Comparison of ENCODE assay signal across 19 mouse cellular contexts in the genomic region with DNA sequence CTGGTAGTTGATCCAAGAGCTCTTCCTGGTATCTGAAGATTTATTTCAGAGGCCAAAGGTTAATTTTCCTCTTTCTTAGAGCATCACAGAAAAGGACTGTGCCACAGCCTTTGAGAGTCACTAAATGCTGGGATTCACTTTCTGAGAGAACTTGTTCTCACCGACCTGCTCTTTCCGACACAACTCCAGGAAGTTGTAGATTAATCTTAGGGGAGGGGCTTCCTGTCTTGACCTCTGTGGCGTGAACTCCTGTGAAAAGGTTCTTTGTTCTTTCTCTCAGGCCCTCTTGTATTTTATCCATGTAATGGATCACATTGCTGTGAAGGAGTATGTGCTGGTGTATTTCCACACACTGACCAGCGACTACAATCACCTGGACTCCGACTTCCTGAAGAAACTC. TPM values are rescaled to one million over a fixed set of nuclear protein-coding genes. Genes with fewer than 3 reads are reported as not detected.
DNase-seq lines count a peak whose midpoint lies in the region; ATAC-seq and TF ChIP-seq lines count a peak whose summit lies in the region.
"Had no signal": no experiment of that assay in that cellular context is flagged by ENCODE, and none has a peak within 500 bp of the region (broad histone marks: within the 10 kb centered on the region; RNA-seq: fewer than 3 reads in every experiment).

No protein-coding gene starts in this region.

- no peak for DNase-seq in lung, adult 2 months
- DNase-seq in embryonic facial prominence, embryonic 11.5 days (ENCODE audit: low spot score): peak; percentile 44
- DNase-seq in mesoderm, embryonic 11.5 days (ENCODE audit: low read depth, low spot score): peak; percentile 55
- no peak for DNase-seq in cerebellum, postnatal 14 days
- no peak for DNase-seq in right cerebral cortex, postnatal 10 days (ENCODE audit: low spot score in 2 of 2)
- DNase-seq: adrenal gland, postnatal 25 days; cerebellum, adult 8-10 months; gastrocnemius, postnatal 14 days; heart, postnatal 10 days; right cerebral cortex, adult 18-20 months had no signal

- peaks cover 43% of the 10 kb centered on the region for H3K36me3 ChIP-seq in intestine, postnatal 0 days (ENCODE audit: control insufficient read depth, insufficient read depth)
- 0 out of 2 replicates have a peak, but pooled peaks cover 9% of the 10 kb centered on the region for H3K36me3 ChIP-seq in intestine, embryonic 15.5 days
- peaks cover 15% of the 10 kb centered on the region for H3K36me3 ChIP-seq in lung, embryonic 16.5 days (ENCODE audit: control insufficient read depth, insufficient read depth, low read length)
- H3K36me3 ChIP-seq in embryonic facial prominence, embryonic 11.5 days (replicated peaks; ENCODE audit: control insufficient read depth, insufficient read depth, low read depth, low read length): no peaks in the 10 kb centered on the region; the same call in 1 of the 2 replicates

- no peaks in the 10 kb centered on the region for H3K27me3 ChIP-seq in intestine, postnatal 0 days (replicated peaks; ENCODE audit: control insufficient read depth, insufficient read depth, low read length)
- H3K27me3 ChIP-seq in intestine, embryonic 15.5 days (replicated peaks): no peaks in the 10 kb centered on the region
- no peaks in the 10 kb centered on the region for H3K27me3 ChIP-seq in lung, embryonic 16.5 days (ENCODE audit: control insufficient read depth, insufficient read depth, low read depth, low read length)
- H3K27me3 ChIP-seq in embryonic facial prominence, embryonic 11.5 days (ENCODE audit: control insufficient read depth, insufficient read depth, low read length): no peaks in the 10 kb centered on the region
- H3K27me3 ChIP-seq: embryonic facial prominence, embryonic 12.5 days; hindbrain, embryonic 13.5 days; limb, embryonic 15.5 days; midbrain, embryonic 15.5 days; stomach, embryonic 15.5 days had no signal

- TF ChIP-seq POLR2A in lung, adult 2 months (IDR thresholded peaks at IDR 0.05; ENCODE audit: borderline replicate concordance, extremely low read depth, low read depth, low read length): no peak

- H3K4me1 ChIP-seq in intestine, postnatal 0 days (replicated peaks; ENCODE audit: control insufficient read depth, insufficient read depth, low read length): 0 out of 2 replicates have a peak, but pooled peaks cover 4% of the 10 kb centered on the region
- H3K4me1 ChIP-seq in intestine, embryonic 15.5 days (replicated peaks): no peaks in the 10 kb centered on the region
- H3K4me1 ChIP-seq in lung, embryonic 16.5 days (replicated peaks; ENCODE audit: control insufficient read depth, insufficient read depth, low read length): no peaks in the 10 kb centered on the region
- no peaks in the 10 kb centered on the region for H3K4me1 ChIP-seq in lung, adult 2 months (ENCODE audit: control insufficient read depth, insufficient read depth, low read length)
- H3K4me1 ChIP-seq in embryonic facial prominence, embryonic 11.5 days (ENCODE audit: control insufficient read depth, insufficient read depth, low read length): no peaks in the 10 kb centered on the region
- H3K4me1 ChIP-seq: embryonic facial prominence, embryonic 12.5 days; hindbrain, embryonic 13.5 days; limb, embryonic 15.5 days; midbrain, embryonic 15.5 days; stomach, embryonic 15.5 days had no signal

- TF ChIP-seq CTCF in intestine, postnatal 0 days (IDR thresholded peaks at IDR 0.05; ENCODE audit: low read depth): no peak
- no peak for TF ChIP-seq CTCF in lung, adult 2 months (IDR thresholded peaks at IDR 0.05; ENCODE audit: insufficient read depth, low read length)

- H3K9ac ChIP-seq in intestine, postnatal 0 days (ENCODE audit: low read depth, low read length): no peak overlapping the region
- H3K9ac ChIP-seq in intestine, embryonic 15.5 days: no peak overlapping the region
- H3K9ac ChIP-seq in lung, embryonic 16.5 days (ENCODE audit: low read length): no peak overlapping the region
- H3K9ac ChIP-seq in embryonic facial prominence, embryonic 11.5 days (replicated peaks; ENCODE audit: low read length): no peak overlapping the region
- H3K9ac ChIP-seq: embryonic facial prominence, embryonic 12.5 days; hindbrain, embryonic 13.5 days; limb, embryonic 15.5 days; midbrain, embryonic 15.5 days; stomach, embryonic 15.5 days had no signal

- no peak overlapping the region for H3K4me2 ChIP-seq in intestine, postnatal 0 days (replicated peaks; ENCODE audit: low read depth)
- no peak overlapping the region for H3K4me2 ChIP-seq in intestine, embryonic 15.5 days (replicated peaks)
- H3K4me2 ChIP-seq in lung, embryonic 16.5 days (ENCODE audit: low read depth, low read length): no peak overlapping the region
- no peak overlapping the region for H3K4me2 ChIP-seq in embryonic facial prominence, embryonic 11.5 days (ENCODE audit: low read depth, low read length)
- H3K4me2 ChIP-seq: embryonic facial prominence, embryonic 12.5 days; hindbrain, embryonic 13.5 days; limb, embryonic 15.5 days; midbrain, embryonic 15.5 days; stomach, embryonic 15.5 days had no signal

- no peak overlapping the region for H3K4me3 ChIP-seq in intestine, postnatal 0 days (ENCODE audit: low read depth, low read length)
- no peak overlapping the region for H3K4me3 ChIP-seq in intestine, embryonic 15.5 days (replicated peaks)
- no peak overlapping the region for H3K4me3 ChIP-seq in lung, embryonic 16.5 days (ENCODE audit: low read length)
- H3K4me3 ChIP-seq in lung, adult 2 months (replicated peaks; ENCODE audit: extremely low read depth, low read depth, low read length): no peak overlapping the region
- H3K4me3 ChIP-seq in embryonic facial prominence, embryonic 11.5 days (ENCODE audit: low read depth, low read length): no peak overlapping the region
- H3K4me3 ChIP-seq: embryonic facial prominence, embryonic 12.5 days; hindbrain, embryonic 13.5 days; limb, embryonic 15.5 days; midbrain, embryonic 15.5 days; stomach, embryonic 15.5 days had no signal

- no peaks in the 10 kb centered on the region for H3K9me3 ChIP-seq in intestine, postnatal 0 days (ENCODE audit: control insufficient read depth)
- no peaks in the 10 kb centered on the region for H3K9me3 ChIP-seq in intestine, embryonic 15.5 days
- H3K9me3 ChIP-seq in lung, embryonic 16.5 days (ENCODE audit: control insufficient read depth, low read length): no peaks in the 10 kb centered on the region
- H3K9me3 ChIP-seq in embryonic facial prominence, embryonic 11.5 days (replicated peaks; ENCODE audit: control insufficient read depth, low read length): no peaks in the 10 kb centered on the region
- H3K9me3 ChIP-seq: embryonic facial prominence, embryonic 12.5 days; hindbrain, embryonic 13.5 days; limb, embryonic 15.5 days; midbrain, embryonic 15.5 days; stomach, embryonic 15.5 days had no signal

- peak; percentile 24; the same call in 1 of the 2 replicates for ATAC-seq in intestine, postnatal 0 days
- no peak; the same call in 1 of the 2 replicates for ATAC-seq in intestine, embryonic 15.5 days
- ATAC-seq in lung, embryonic 16.5 days (ENCODE audit: low read depth): peak; percentile 43; the same call in 1 of the 2 replicates
- ATAC-seq in embryonic facial prominence, embryonic 11.5 days (replicated peaks; ENCODE audit: insufficient number of reproducible peaks, low FRiP score, low TSS enrichment, low read depth): no peak
- ATAC-seq: intestine, embryonic 16.5 days; midbrain, embryonic 15.5 days had no signal

- no peak overlapping the region for H3K27ac ChIP-seq in intestine, postnatal 0 days (ENCODE audit: low read depth, low read length)
- no peak overlapping the region for H3K27ac ChIP-seq in intestine, embryonic 15.5 days
- no peak overlapping the region for H3K27ac ChIP-seq in lung, embryonic 16.5 days (ENCODE audit: low read length)
- no peak overlapping the region for H3K27ac ChIP-seq in embryonic facial prominence, embryonic 11.5 days (replicated peaks; ENCODE audit: low read depth, low read length)
- H3K27ac ChIP-seq: embryonic facial prominence, embryonic 12.5 days; limb, embryonic 15.5 days; midbrain, embryonic 15.5 days; stomach, embryonic 15.5 days had no signal

- 42% methylated on average over 5 of the region's 5 CpGs for WGBS in intestine, postnatal 0 days
- 45% methylated on average over 5 of the region's 5 CpGs for WGBS in intestine, embryonic 15.5 days
- 27% methylated on average over 5 of the region's 5 CpGs for WGBS in lung, embryonic 16.5 days
- 36% methylated on average over 5 of the region's 5 CpGs for WGBS in lung, adult 2 months
- WGBS in embryonic facial prominence, embryonic 11.5 days: 19% methylated on average over 5 of the region's 5 CpGs

RNA-seq across cellular contexts. Expression of a gene that starts 32.0 kb away (rescaled TPM):
- 10.1 TPM in 2 replicates for polyA plus RNA-seq in intestine, postnatal 0 days (2015; fragmentation: Nextera tagmentation; extraction: Ambion mirVana)
- polyA plus RNA-seq in intestine, embryonic 15.5 days (2015; fragmentation: Nextera tagmentation; extraction: Ambion mirVana): 38.1 and 45.6 TPM in 2 replicates
- polyA plus RNA-seq in lung, embryonic 16.5 days (2015; fragmentation: Nextera tagmentation; extraction: Ambion mirVana): 38.0 and 38.1 TPM in 2 replicates
- polyA plus RNA-seq in lung, adult 2 months (2012; rRNA removed): 13.6 and 15.5 TPM in 2 replicates
- 63.0 and 69.6 TPM in 2 replicates for polyA plus RNA-seq in embryonic facial prominence, embryonic 11.5 days (2014; fragmentation: Nextera tagmentation; extraction: Ambion mirVana)

RNA-seq across cellular contexts. Expression of a gene that starts 32.0 kb away (rescaled TPM):
- polyA plus RNA-seq in intestine, postnatal 0 days (2015; fragmentation: Nextera tagmentation; extraction: Ambion mirVana): 65.6 TPM in 2 replicates
- 32.5 and 35.4 TPM in 2 replicates for polyA plus RNA-seq in intestine, embryonic 15.5 days (2015; fragmentation: Nextera tagmentation; extraction: Ambion mirVana)
- polyA plus RNA-seq in lung, embryonic 16.5 days (2015; fragmentation: Nextera tagmentation; extraction: Ambion mirVana): 22.7 and 23.7 TPM in 2 replicates
- polyA plus RNA-seq in lung, adult 2 months (2012; rRNA removed): 10.8 and 14.7 TPM in 2 replicates
- 33.9 and 35.2 TPM in 2 replicates for polyA plus RNA-seq in embryonic facial prominence, embryonic 11.5 days (2014; fragmentation: Nextera tagmentation; extraction: Ambion mirVana)

Comparison
In these comparisons a context has a peak if more than half of its experiments do, and no peak if none do; other contexts are left out.
1. ATAC-seq: peak in intestine, postnatal 0 days (single experiment) and lung, embryonic 16.5 days (single experiment); none in intestine, embryonic 15.5 days (single experiment) and embryonic facial prominence, embryonic 11.5 days (single experiment).
2. DNase-seq: peak in embryonic facial prominence, embryonic 11.5 days (single experiment) and mesoderm, embryonic 11.5 days (single experiment); none in lung, adult 2 months (single experiment), cerebellum, postnatal 14 days (0 of 2) and right cerebral cortex, postnatal 10 days (0 of 2).